Comparison of ENCODE assay signal across 8 mouse cellular contexts in genomic region chr4:127027228-127028190, GRCm38 (mm10). TPM values are rescaled to one million over a fixed set of nuclear protein-coding genes. Genes with fewer than 3 reads are reported as not detected.
DNase-seq lines count a peak whose midpoint lies in the region; ATAC-seq lines count a peak whose summit lies in the region.

No protein-coding gene starts in this region.

- H3K9ac ChIP-seq in heart, embryonic 11.5 days (ENCODE audit: low read depth, low read length), result no peak overlapping the region
- no peak overlapping the region for H3K9ac ChIP-seq in embryonic facial prominence, embryonic 14.5 days (ENCODE audit: low read depth, low read length)
- no peak overlapping the region for H3K9ac ChIP-seq in limb, embryonic 12.5 days (replicated peaks)

- no peak overlapping the region for H3K27ac ChIP-seq in heart, embryonic 11.5 days (ENCODE audit: low read depth, low read length)
- no peak overlapping the region for H3K27ac ChIP-seq in embryonic facial prominence, embryonic 14.5 days (replicated peaks; ENCODE audit: low read depth, low read length)
- H3K27ac ChIP-seq in limb, embryonic 12.5 days, result no peak overlapping the region

- no peak overlapping the region; the same call in 1 of the 2 replicates for H3K4me2 ChIP-seq in heart, embryonic 11.5 days
- H3K4me2 ChIP-seq in embryonic facial prominence, embryonic 14.5 days (ENCODE audit: low read depth, low read length), result no peak overlapping the region
- no peak overlapping the region for H3K4me2 ChIP-seq in limb, embryonic 12.5 days

- H3K27me3 ChIP-seq in heart, embryonic 11.5 days (ENCODE audit: control insufficient read depth, insufficient read depth, low read length), result no peaks in the 10 kb centered on the region
- H3K27me3 ChIP-seq in embryonic facial prominence, embryonic 14.5 days (replicated peaks; ENCODE audit: control insufficient read depth, insufficient read depth, low read length), result no peaks in the 10 kb centered on the region
- H3K27me3 ChIP-seq in limb, embryonic 12.5 days, result no peaks in the 10 kb centered on the region
- H3K27me3 ChIP-seq in splenic B cell, adult 2 months (ENCODE audit: control insufficient read depth, insufficient read depth, low read length, poor library complexity, severe bottlenecking), result no peaks in the 10 kb centered on the region

- 74% methylated on average over 4 of the region's 4 CpGs for WGBS in heart, embryonic 11.5 days (ENCODE audit: insufficient replicate concordance)
- 69% methylated on average over 4 of the region's 4 CpGs for WGBS in embryonic facial prominence, embryonic 14.5 days
- WGBS in limb, embryonic 12.5 days, result 85% methylated on average over 4 of the region's 4 CpGs

- H3K4me1 ChIP-seq in heart, embryonic 11.5 days (ENCODE audit: control insufficient read depth, insufficient read depth, low read length), result peaks cover 17% of the 10 kb centered on the region
- H3K4me1 ChIP-seq in embryonic facial prominence, embryonic 14.5 days (ENCODE audit: control insufficient read depth, insufficient read depth, low read length), result peaks cover 10% of the 10 kb centered on the region
- peaks cover 24% of the 10 kb centered on the region for H3K4me1 ChIP-seq in limb, embryonic 12.5 days (replicated peaks)

- no peaks in the 10 kb centered on the region for H3K9me3 ChIP-seq in heart, embryonic 11.5 days (replicated peaks; ENCODE audit: control insufficient read depth, low read length)
- no peaks in the 10 kb centered on the region for H3K9me3 ChIP-seq in embryonic facial prominence, embryonic 14.5 days (ENCODE audit: control insufficient read depth, low read length)
- no peaks in the 10 kb centered on the region for H3K9me3 ChIP-seq in limb, embryonic 12.5 days

- no peak for ATAC-seq in heart, embryonic 11.5 days (replicated peaks; ENCODE audit: insufficient number of reproducible peaks, low FRiP score, low TSS enrichment)
- ATAC-seq in embryonic facial prominence, embryonic 14.5 days (ENCODE audit: low read depth), result no peak; the same call in 1 of the 2 replicates
- ATAC-seq in limb, embryonic 12.5 days (ENCODE audit: insufficient number of reproducible peaks, insufficient read depth, low FRiP score, low TSS enrichment, low read depth), result no peak

- no peak overlapping the region for H3K4me3 ChIP-seq in heart, embryonic 11.5 days (ENCODE audit: low read depth, low read length)
- H3K4me3 ChIP-seq in embryonic facial prominence, embryonic 14.5 days (ENCODE audit: low read depth, low read length), result no peak overlapping the region
- H3K4me3 ChIP-seq in limb, embryonic 12.5 days (replicated peaks), result 0 out of 2 replicates have a peak overlapping the region, but pooled peaks have one; percentile 7

- H3K36me3 ChIP-seq in heart, embryonic 11.5 days (ENCODE audit: control insufficient read depth, insufficient read depth, low read length), result peaks cover 51% of the 10 kb centered on the region
- peaks cover 98% of the 10 kb centered on the region for H3K36me3 ChIP-seq in embryonic facial prominence, embryonic 14.5 days (ENCODE audit: control insufficient read depth, insufficient read depth, low read length)
- peaks cover 96% of the 10 kb centered on the region for H3K36me3 ChIP-seq in limb, embryonic 12.5 days
- H3K36me3 ChIP-seq in splenic B cell, adult 2 months (ENCODE audit: control insufficient read depth, insufficient read depth, low read length, poor library complexity, severe bottlenecking), result peaks cover 44% of the 10 kb centered on the region

- peak; percentile 38 for DNase-seq in heart, adult 8-10 months (ENCODE audit: low spot score)
- DNase-seq in A20 (ENCODE audit: low read depth, low spot score), result peak; percentile 77
- DNase-seq in Muller cell, postnatal 12 days (ENCODE audit: inconsistent ontology term), result peak; percentile 20
- peak; percentile 70 for DNase-seq in embryonic facial prominence, embryonic 14.5 days (ENCODE audit: low spot score)
- peak; percentile 73 for DNase-seq in splenic B cell, adult 2 months (ENCODE audit: low read depth, low spot score)
- no peak for DNase-seq in urinary bladder, postnatal 10 days (ENCODE audit: low spot score)

RNA-seq across cellular contexts. Expression of gene Sfpq, which starts 6.4 kb away (rescaled TPM):
- total RNA-seq in heart, adult 8-10 months (2022), result 10 to 100 TPM; 60.3 to 71.5 (median 62.8) TPM
- 58.6 and 78.9 TPM in 2 replicates for polyA plus RNA-seq in heart, embryonic 11.5 days (2014; fragmentation: Nextera tagmentation; extraction: Ambion mirVana)
- polyA plus RNA-seq in embryonic facial prominence, embryonic 14.5 days (2014; fragmentation: Nextera tagmentation; extraction: Ambion mirVana), result 92.4 and 105 TPM in 2 replicates
- polyA plus RNA-seq in limb, embryonic 12.5 days (2016; fragmentation: Nextera tagmentation; extraction: Ambion mirVana), result 179 and 183 TPM in 2 replicates

RNA-seq across cellular contexts. Expression of gene Zmym1, which starts 33.4 kb away (rescaled TPM):
- 1 to 10 TPM; 3.6 to 7.3 (median 5.7) TPM for total RNA-seq in heart, adult 8-10 months (2022)
- 16.9 and 18.2 TPM in 2 replicates for polyA plus RNA-seq in heart, embryonic 11.5 days (2014; fragmentation: Nextera tagmentation; extraction: Ambion mirVana)
- polyA plus RNA-seq in embryonic facial prominence, embryonic 14.5 days (2014; fragmentation: Nextera tagmentation; extraction: Ambion mirVana), result 20.7 and 23.1 TPM in 2 replicates
- polyA plus RNA-seq in limb, embryonic 12.5 days (2016; fragmentation: Nextera tagmentation; extraction: Ambion mirVana), result 26.2 and 30.2 TPM in 2 replicates

RNA-seq across cellular contexts. Expression of gene Zmym6, which starts 49.7 kb away (rescaled TPM):
- 10 to 100 TPM in 2 of 4 experiments, 1 to 10 TPM in 2; 8.0 to 16.2 (median 9.9) TPM for total RNA-seq in heart, adult 8-10 months (2022)
- 13.0 and 15.3 TPM in 2 replicates for polyA plus RNA-seq in heart, embryonic 11.5 days (2014; fragmentation: Nextera tagmentation; extraction: Ambion mirVana)
- 20.5 and 25.4 TPM in 2 replicates for polyA plus RNA-seq in embryonic facial prominence, embryonic 14.5 days (2014; fragmentation: Nextera tagmentation; extraction: Ambion mirVana)
- 28.7 and 31.0 TPM in 2 replicates for polyA plus RNA-seq in limb, embryonic 12.5 days (2016; fragmentation: Nextera tagmentation; extraction: Ambion mirVana)

RNA-seq across cellular contexts. Expression of gene Zmym4, which starts 59.6 kb away (rescaled TPM):
- total RNA-seq in heart, adult 8-10 months (2022), result 10 to 100 TPM; 17.8 to 24.4 (median 22.4) TPM
- polyA plus RNA-seq in heart, embryonic 11.5 days (2014; fragmentation: Nextera tagmentation; extraction: Ambion mirVana), result 16.1 and 17.9 TPM in 2 replicates
- 19.5 and 20.9 TPM in 2 replicates for polyA plus RNA-seq in embryonic facial prominence, embryonic 14.5 days (2014; fragmentation: Nextera tagmentation; extraction: Ambion mirVana)
- 34.3 and 39.3 TPM in 2 replicates for polyA plus RNA-seq in limb, embryonic 12.5 days (2016; fragmentation: Nextera tagmentation; extraction: Ambion mirVana)
